ENCODE assay signal across 8 mouse cellular contexts in the genomic region with DNA sequence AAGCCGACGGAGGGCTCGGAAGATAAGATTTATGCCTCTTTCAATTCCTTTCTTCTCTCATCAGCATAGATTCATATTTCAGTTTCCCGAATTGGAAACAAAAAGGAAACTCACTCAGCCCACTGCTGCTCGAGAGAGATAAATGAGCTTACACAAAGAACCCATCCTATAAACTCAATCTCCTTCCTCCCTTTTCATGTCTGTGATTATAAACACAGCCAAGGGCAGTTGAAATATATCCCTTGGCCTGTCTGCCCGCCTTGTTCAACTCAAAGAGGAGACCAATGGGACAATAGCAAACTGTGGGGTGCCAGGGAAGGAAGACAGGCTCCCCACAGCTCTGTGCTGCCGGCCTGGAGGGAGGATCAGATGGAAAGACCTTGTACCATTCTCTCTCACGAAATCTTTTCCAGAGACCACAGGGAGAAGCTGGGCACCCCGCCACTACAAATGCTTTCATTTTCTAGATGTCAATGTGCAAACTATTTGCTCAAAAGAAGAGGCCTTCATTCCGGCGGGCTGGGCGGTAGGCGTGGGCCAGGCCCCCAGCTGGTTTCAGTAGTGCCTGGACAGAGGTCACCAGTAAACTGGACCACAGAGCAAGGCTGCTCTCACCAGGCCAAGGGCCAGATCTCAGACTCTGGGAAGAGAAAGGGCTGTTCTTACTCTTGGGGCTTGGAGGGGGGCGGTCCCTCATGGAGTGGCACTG.
DNase-seq lines count a peak whose midpoint lies in the region; ATAC-seq and TF ChIP-seq lines count a peak whose summit lies in the region.

No protein-coding gene starts in this region.

- no peaks in the 10 kb centered on the region for H3K36me3 ChIP-seq in forebrain, embryonic 10.5 days (replicated peaks)
- H3K36me3 ChIP-seq in forebrain, embryonic 11.5 days (ENCODE audit: control insufficient read depth, insufficient read depth, low read length): no peaks in the 10 kb centered on the region
- H3K36me3 ChIP-seq in forebrain, postnatal 0 days (ENCODE audit: insufficient read depth): no peaks in the 10 kb centered on the region
- no peaks in the 10 kb centered on the region for H3K36me3 ChIP-seq in intestine, embryonic 15.5 days

- 25% methylated on average over 14 of the region's 14 CpGs for WGBS in forebrain, embryonic 10.5 days
- 19% methylated on average over 14 of the region's 14 CpGs for WGBS in forebrain, embryonic 11.5 days
- WGBS in forebrain, postnatal 0 days: 15% methylated on average over 14 of the region's 14 CpGs
- 29% methylated on average over 14 of the region's 14 CpGs for WGBS in intestine, embryonic 15.5 days

- H3K4me1 ChIP-seq in forebrain, embryonic 10.5 days: peaks cover 42% of the 10 kb centered on the region
- peaks cover 7% of the 10 kb centered on the region; the same call in 1 of the 2 replicates for H3K4me1 ChIP-seq in forebrain, embryonic 11.5 days (replicated peaks; ENCODE audit: control insufficient read depth, insufficient read depth, low read length)
- peaks cover 19% of the 10 kb centered on the region for H3K4me1 ChIP-seq in forebrain, postnatal 0 days (ENCODE audit: insufficient read depth)
- H3K4me1 ChIP-seq in intestine, embryonic 15.5 days (replicated peaks): peaks cover 11% of the 10 kb centered on the region

- peak; percentile 32 for DNase-seq in forebrain, embryonic 10.5 days (ENCODE audit: extremely low spot score, low spot score)
- DNase-seq in forebrain, embryonic 11.5 days (ENCODE audit: low spot score): no peak
- peak; percentile 41 to 66 for DNase-seq in adrenal gland, postnatal 36 days
- peak; percentile 41 for DNase-seq in forebrain, postnatal 0 days
- DNase-seq in lung, adult 18-20 months: peak; percentile 51 to 55
- peak; percentile 49 for DNase-seq in ovary, postnatal 10 days (ENCODE audit: low spot score)
- no peak for DNase-seq in thymus, postnatal 25 days

- peaks cover 27% of the 10 kb centered on the region; the same call in 1 of the 2 replicates for H3K27me3 ChIP-seq in forebrain, embryonic 10.5 days (ENCODE audit: poor library complexity, severe bottlenecking)
- no peaks in the 10 kb centered on the region for H3K27me3 ChIP-seq in forebrain, embryonic 11.5 days (ENCODE audit: control insufficient read depth, insufficient read depth, low read length)
- H3K27me3 ChIP-seq in forebrain, postnatal 0 days (ENCODE audit: insufficient read depth, low read length): no peaks in the 10 kb centered on the region
- H3K27me3 ChIP-seq in intestine, embryonic 15.5 days (replicated peaks): 0 out of 2 replicates have a peak, but pooled peaks cover 3% of the 10 kb centered on the region

- H3K4me2 ChIP-seq in forebrain, embryonic 11.5 days (ENCODE audit: low read depth, low read length, severe bottlenecking): no peak overlapping the region
- no peak overlapping the region for H3K4me2 ChIP-seq in forebrain, postnatal 0 days (ENCODE audit: low read depth)
- peak overlapping the region; percentile 12; the same call in 1 of the 2 replicates for H3K4me2 ChIP-seq in intestine, embryonic 15.5 days (replicated peaks)

- TF ChIP-seq CTCF in forebrain, postnatal 0 days (IDR thresholded peaks at IDR 0.05; ENCODE audit: low read depth): no peak

- H3K4me3 ChIP-seq in forebrain, embryonic 10.5 days: no peak overlapping the region; the same call in 1 of the 2 replicates
- H3K4me3 ChIP-seq in forebrain, embryonic 11.5 days (ENCODE audit: low read depth, low read length): no peak overlapping the region
- no peak overlapping the region for H3K4me3 ChIP-seq in forebrain, postnatal 0 days (ENCODE audit: low read depth, low read length)
- no peak overlapping the region for H3K4me3 ChIP-seq in intestine, embryonic 15.5 days (replicated peaks)

- ATAC-seq in forebrain, embryonic 11.5 days (replicated peaks; ENCODE audit: low FRiP score): no peak
- ATAC-seq in forebrain, postnatal 0 days: peak; percentile 44
- ATAC-seq in intestine, embryonic 15.5 days: peak; percentile 55

- H3K9me3 ChIP-seq in forebrain, embryonic 10.5 days: no peaks in the 10 kb centered on the region
- H3K9me3 ChIP-seq in forebrain, embryonic 11.5 days (ENCODE audit: control insufficient read depth, low read length): no peaks in the 10 kb centered on the region
- no peaks in the 10 kb centered on the region for H3K9me3 ChIP-seq in forebrain, postnatal 0 days (ENCODE audit: low read length)
- H3K9me3 ChIP-seq in intestine, embryonic 15.5 days: no peaks in the 10 kb centered on the region

- H3K9ac ChIP-seq in forebrain, embryonic 11.5 days (ENCODE audit: low read length): no peak overlapping the region
- H3K9ac ChIP-seq in forebrain, postnatal 0 days: no peak overlapping the region
- H3K9ac ChIP-seq in intestine, embryonic 15.5 days: no peak overlapping the region

- peak overlapping the region; percentile 74 for H3K27ac ChIP-seq in forebrain, embryonic 10.5 days
- H3K27ac ChIP-seq in forebrain, embryonic 11.5 days (ENCODE audit: low read depth, low read length): no peak overlapping the region
- peak overlapping the region; percentile 74 for H3K27ac ChIP-seq in forebrain, postnatal 0 days (ENCODE audit: low read depth, low read length)
- H3K27ac ChIP-seq in intestine, embryonic 15.5 days: peak overlapping the region; percentile 18

Comparison
In these comparisons a context has a peak if more than half of its experiments do, and no peak if none do; other contexts are left out.
1. DNase-seq: peak in forebrain, embryonic 10.5 days (single experiment), adrenal gland, postnatal 36 days (2 of 2), forebrain, postnatal 0 days (single experiment), lung, adult 18-20 months (2 of 2) and ovary, postnatal 10 days (single experiment); none in forebrain, embryonic 11.5 days (single experiment) and thymus, postnatal 25 days (single experiment).